Mouse (Mus musculus): ENCODE data around the gene Snrnp40.

GRCm38 (mm10) chr4:130389496-130389895 lies 29.6 kb downstream of the Snrnp40 start:
- TF ChIP-seq CTCF (IDR thresholded peaks at IDR 0.05; ENCODE audit: control insufficient read depth, insufficient read depth, insufficient read length), result no peak
- TF ChIP-seq MYOD1 (IDR thresholded peaks at IDR 0.05; ENCODE audit: control insufficient read depth, insufficient read length, low read depth), result peak; percentile 75
